Mouse (Mus musculus) mature B cell (primary cell): ENCODE data around the gene Psg16.

ENCODE experiments used
- in situ Hi-C: fragments of 300-500 bp; cut with MboI; formaldehyde crosslinking; loops from 2 replicates; pipeline ENCODE4 v1.14.3; 2019

The Psg16 gene

DNA sequence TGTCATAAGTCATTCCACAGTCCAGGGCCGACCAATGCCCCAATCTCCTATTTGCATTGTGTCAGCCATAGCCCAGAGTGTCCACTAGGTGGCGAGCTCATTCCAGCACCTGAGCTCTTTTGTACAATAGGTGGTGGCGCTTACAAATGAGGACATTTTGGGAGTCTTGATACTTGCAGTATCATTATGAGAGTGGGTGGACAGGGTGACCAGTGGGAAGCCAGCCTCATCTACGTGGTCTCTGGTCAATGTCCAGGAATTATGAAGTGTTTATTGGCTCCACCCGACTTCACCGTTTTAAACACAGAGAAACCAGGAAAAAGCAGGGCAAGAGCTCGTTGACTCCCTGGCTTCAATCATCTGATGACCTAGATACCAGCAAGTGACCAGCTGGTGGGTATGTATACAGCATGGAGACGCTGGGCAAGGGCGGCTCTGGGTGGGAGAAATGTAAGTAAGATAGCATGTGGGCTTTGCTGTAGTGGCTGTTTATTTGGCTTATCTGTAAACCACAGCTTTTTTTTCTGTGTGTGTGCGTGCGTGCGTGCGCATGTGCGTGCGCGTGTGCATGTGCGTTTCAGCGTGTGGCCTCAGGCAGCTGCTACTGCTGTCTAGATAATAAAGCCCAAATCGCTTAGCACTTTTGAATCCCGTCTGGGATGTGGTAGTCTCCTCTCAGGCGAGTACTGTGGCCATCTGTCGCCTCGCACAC is at the start of gene Psg16:
TSS of gene Psg16 (plus strand) at position 137 of the 712 bp plus-strand sequence.
- in situ Hi-C loops: no loop called here

DNA sequence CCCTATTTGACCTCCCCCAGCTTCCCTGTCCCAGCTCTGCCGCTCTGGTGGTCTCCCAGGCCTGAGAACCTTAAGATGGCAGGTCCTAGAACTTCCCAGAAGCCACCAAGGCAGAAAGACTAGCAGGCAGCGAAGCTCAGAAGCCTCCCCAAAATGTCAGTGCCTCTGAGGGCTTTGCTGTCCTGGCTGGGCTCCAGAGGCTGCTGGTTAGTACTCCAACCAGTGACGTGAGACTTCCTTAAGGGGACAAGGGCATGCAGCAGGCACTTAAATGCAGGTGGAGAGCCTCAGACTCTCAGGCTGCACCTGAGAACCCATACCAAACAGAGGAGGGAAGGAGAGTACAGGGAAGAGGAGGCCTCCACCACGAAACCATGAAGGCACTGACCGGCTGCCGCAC is 49.7 kb upstream of the Psg16 start:
- in situ Hi-C loops: no loop called here

DNA sequence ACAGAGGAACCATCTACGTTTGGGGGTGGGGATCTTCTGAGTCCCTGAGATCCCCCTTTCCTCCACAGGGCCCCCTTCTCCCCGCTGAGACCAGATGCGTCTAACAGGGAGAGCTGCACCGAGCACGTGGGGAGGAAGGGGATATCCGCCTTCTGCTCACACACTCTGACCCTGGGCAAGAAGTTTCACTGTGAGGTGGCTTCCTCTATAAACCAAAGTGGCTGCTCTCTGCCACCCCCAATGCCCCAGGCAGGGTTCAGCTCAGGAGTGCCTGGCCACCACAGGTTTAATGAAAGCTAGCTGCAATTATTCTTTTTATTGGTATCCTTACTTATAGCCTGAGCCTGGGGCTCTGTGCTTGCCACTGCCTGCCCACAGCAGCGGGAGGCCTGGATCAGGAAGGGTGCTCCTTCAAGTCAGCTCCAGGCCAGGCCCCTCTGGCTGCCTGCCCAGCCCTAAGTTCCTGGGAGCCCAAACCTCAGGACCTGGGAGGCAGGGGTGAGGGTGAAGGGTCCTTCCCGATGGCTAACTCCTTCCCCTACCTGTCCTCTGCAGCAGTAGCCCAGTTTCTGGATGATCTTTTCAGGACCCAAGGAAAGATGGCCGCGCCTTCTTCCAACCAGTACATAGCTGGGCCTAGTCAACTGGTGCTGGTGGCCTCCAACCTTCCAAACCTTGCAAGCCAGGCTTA is 48.9 kb upstream of the Psg16 start:
- in situ Hi-C loops: no loop called here

GRCm38 (mm10) chr7:17025505-17025894 is 48.3 kb upstream of the Psg16 start:
- in situ Hi-C loops: no loop called here

DNA sequence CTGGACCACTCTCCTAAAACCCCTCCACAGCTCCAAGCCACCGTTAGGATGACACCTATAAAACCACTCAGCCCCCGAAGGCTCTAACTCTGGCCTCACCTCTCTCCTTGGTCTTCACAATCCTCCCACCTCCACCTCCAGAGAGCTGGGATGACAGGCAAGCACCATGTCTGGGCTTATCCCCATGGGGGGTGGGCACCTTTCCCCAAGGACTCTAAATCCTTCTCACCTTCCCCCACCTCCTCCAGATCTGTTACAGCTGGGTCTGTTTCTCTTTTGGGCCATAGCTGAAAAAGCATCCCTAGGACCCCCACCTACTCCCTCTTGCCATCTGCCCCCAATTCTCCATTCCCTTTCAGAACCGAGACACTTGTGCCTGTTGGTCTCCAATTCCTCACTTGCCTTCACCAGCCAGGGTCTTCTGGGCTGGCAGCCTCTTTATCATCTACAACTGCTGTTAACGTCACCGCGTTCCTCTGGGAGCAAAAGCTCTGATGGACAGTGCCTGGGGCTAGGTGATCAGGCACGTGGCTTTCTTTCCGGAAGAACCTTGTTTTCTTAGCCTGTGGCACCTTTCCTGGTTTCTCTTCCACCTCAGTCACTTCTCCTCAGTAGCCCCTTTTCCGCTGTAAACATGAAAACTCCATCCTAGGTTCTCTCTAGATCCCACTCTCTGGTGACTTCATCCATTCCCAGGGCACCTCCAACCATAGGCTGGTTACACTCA is 47.8 kb upstream of the Psg16 start:
- in situ Hi-C loops: no loop called here

- in situ Hi-C loops: no loop called here
These were observed 46.9 kb upstream of the Psg16 start for GRCm38 (mm10) chr7:17026710-17027587.

GRCm38 (mm10) chr7:17027588-17028343 is 46.1 kb upstream of the Psg16 start, which contains the start of gene Ppp5c:
Gene Ppp5c, minus strand, starts transcription at chr7:17027924.
- in situ Hi-C loops: no loop called here

- in situ Hi-C loops: no loop called here
These were observed 44.9 kb upstream of the Psg16 start for GRCm38 (mm10) chr7:17028923-17029322.

GRCm38 (mm10) chr7:17030239-17030638 is 43.6 kb upstream of the Psg16 start:
- in situ Hi-C loops: no loop called here

GRCm38 (mm10) chr7:17038018-17038695 is 35.7 kb upstream of the Psg16 start:
- in situ Hi-C loops: no loop called here

DNA sequence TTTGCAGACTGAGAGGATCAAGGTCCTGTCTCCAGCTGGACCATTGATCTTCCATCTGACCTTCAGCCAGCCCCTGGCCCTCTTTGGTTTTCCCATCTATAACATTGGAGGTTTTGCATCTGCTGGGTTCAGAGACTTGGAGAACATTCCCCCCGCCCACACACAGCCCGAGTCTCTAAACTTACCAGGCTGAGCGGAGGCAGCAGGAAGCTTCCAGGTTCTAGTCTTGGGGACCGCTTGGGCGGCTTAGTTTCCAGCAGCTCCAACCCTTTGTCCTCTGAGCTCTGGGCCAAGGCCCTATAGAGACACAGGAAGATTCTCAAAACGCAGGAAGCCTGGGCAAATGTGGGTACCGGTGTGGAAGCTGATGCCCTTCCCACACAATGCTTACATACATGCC is 34.5 kb upstream of the Psg16 start:
- in situ Hi-C loops: no loop called here

DNA sequence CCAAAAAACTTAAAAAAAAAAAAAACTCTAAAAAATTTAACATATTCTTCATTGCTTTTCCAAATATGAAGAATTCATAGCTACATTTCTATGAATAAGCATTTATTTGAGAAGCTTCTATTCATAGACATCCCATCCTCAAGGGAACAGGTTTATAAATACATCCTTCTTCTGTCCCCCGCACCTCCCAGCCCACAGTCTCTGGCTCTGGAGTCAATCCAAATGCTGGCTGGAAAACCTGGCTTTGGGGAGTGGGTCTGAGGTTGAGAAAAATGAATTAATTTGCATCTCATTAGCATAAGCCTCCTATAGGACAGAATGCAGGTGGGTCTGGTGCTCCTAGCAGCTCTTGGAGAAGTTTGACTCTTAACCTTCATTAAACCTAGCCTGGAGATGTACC is 28.1 kb upstream of the Psg16 start:
- in situ Hi-C loops: loop anchor here (10.0 kb wide), 1 partner anchor 61 kb away; the partner anchor contains the start of gene Gm42372

DNA sequence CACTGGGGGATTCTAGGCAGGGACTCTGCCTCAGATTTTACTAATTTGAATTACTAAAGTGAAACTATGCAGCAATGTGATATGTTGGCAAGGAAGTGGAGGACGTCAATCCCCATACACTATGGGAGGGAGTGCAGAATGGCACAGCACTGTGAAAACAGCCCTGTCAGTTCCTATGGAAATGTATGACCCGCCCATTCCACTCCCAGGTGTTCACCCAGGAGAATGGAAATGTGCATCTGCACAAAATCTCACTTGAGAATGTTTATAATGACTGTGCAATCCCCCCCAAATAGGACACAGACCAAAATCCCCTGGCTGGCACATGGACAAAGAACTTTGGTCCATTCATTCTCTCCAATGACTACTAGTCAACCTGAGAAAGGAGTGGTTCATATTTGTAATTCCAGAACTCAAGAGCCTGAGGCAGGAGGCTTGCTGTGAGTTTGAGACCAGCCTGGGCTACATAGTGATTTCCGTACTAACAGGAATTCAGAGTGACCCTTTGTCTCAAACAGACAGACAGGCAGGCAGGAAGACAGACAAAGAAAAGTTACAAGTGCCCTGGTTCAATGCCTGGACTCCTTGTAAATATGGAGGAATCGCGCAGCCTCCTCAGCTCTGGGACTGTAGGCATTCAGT is 26.7 kb upstream of the Psg16 start:
- in situ Hi-C loops: loop anchor here (10.0 kb wide), 1 partner anchor 62 kb away; the partner anchor contains the start of gene Gm42372

GRCm38 (mm10) chr7:17048431-17049190 is 25.2 kb upstream of the Psg16 start:
- in situ Hi-C loops: loop anchor here (10.0 kb wide), 1 partner anchor 64 kb away; the partner anchor contains the start of gene Gm42372

GRCm38 (mm10) chr7:17050491-17050890 is 23.3 kb upstream of the Psg16 start:
- in situ Hi-C loops: loop anchor here (10.0 kb wide), 1 partner anchor 116 kb away; no protein-coding TSS in a partner anchor

- in situ Hi-C loops: loop anchor here (10.0 kb wide), 1 partner anchor 116 kb away; no protein-coding TSS in a partner anchor
These were observed 22.8 kb upstream of the Psg16 start for GRCm38 (mm10) chr7:17050933-17051594.

GRCm38 (mm10) chr7:17054325-17054989 is 19.4 kb upstream of the Psg16 start:
- in situ Hi-C loops: loop anchor here (10.0 kb wide), 1 partner anchor 120 kb away; no protein-coding TSS in a partner anchor
